Mouse (Mus musculus) neutrophil, adult 5-6 weeks (primary cell): ENCODE data around the gene Zkscan4. TPM values are rescaled to one million over a fixed set of nuclear protein-coding genes. Genes with fewer than 3 reads are reported as not detected.

Source experiments
- ATAC-seq: fragments of 151-379, 151-347 bp; 2 replicates; pipeline ENCODE4 v1.8.0; 2017; ENCODE audit warnings: mild to moderate bottlenecking, moderate TSS enrichment; ENCODE audit not compliant: insufficient number of reproducible peaks, poor library complexity, low FRiP score, severe bottlenecking; ENCODE audit errors: extremely low read depth
- total RNA-seq: library from RNA; stranded (forward); fragments of 200-1000 nt; gene quantifications from 2 replicates; pipeline ENCODE4 v1.2.3, GENCODE M21; 2017

The Zkscan4 gene
- total RNA-seq, 1 experiment from 2014 or later = not detected

- ATAC-seq = peak; percentile 41; the same call in 1 of the 2 replicates
Observed at GRCm38 (mm10) chr13:21501182-21501581, 22.5 kb downstream of the Zkscan4 start, which contains the start of gene Gm11273. TSS of gene Gm11273 (minus strand) at chr13:21501418.

- ATAC-seq = no peak
Observed at GRCm38 (mm10) chr13:21502296-21502695, 23.6 kb downstream of the Zkscan4 start.

GRCm38 (mm10) chr13:21506221-21506649 is 27.5 kb downstream of the Zkscan4 start:
- ATAC-seq = peak; percentile 82

GRCm38 (mm10) chr13:21530136-21530535 is 51.4 kb downstream of the Zkscan4 start:
- no peak for ATAC-seq

- ATAC-seq = peak; percentile 97
Observed at GRCm38 (mm10) chr13:21530781-21531201, 52.1 kb downstream of the Zkscan4 start, which contains the start of gene Zkscan8. TSS of gene Zkscan8 (minus strand) at chr13:21531120.

Other genes with a start within 250 kb of the Zkscan4 start
- gene Gpx5, start 186.2 kb upstream of the Zkscan4 start, total RNA-seq = not detected in 2 replicates
- gene Gpx6, start 166.8 kb upstream of the Zkscan4 start, total RNA-seq = not detected in 2 replicates
- gene Olfr1367, start 132.0 kb upstream of the Zkscan4 start, total RNA-seq = not detected in 2 replicates
- 2.3 and 2.7 TPM in 2 replicates for gene Zscan12, start 116.1 kb upstream of the Zkscan4 start, total RNA-seq
- gene Zkscan3, start 76.2 kb upstream of the Zkscan4 start, total RNA-seq = 44.9 and 53.7 TPM in 2 replicates
- gene Pgbd1, start 37.8 kb upstream of the Zkscan4 start, total RNA-seq = 0.23 and 0.37 TPM in 2 replicates
- 32.8 and 34.2 TPM in 2 replicates for gene Zscan26, start 25.2 kb upstream of the Zkscan4 start, total RNA-seq
- gene Nkapl, start 10.4 kb upstream of the Zkscan4 start, total RNA-seq = 0.49 TPM in 1 of 2 replicates, not detected in the other
- gene Gm10065, start 534 bp downstream of the Zkscan4 start, total RNA-seq = not detected in 2 replicates
- gene AK157302, start 16.3 kb downstream of the Zkscan4 start, total RNA-seq = 1.1 and 1.7 TPM in 2 replicates
- not detected in 2 replicates for gene Gm11273, start 22.5 kb downstream of the Zkscan4 start, total RNA-seq
- 6.9 TPM in 2 replicates for gene Zkscan8, start 52.2 kb downstream of the Zkscan4 start, total RNA-seq
- not detected in 2 replicates for gene Olfr1366, start 63.9 kb downstream of the Zkscan4 start, total RNA-seq
- gene Olfr1535, start 81.0 kb downstream of the Zkscan4 start, total RNA-seq = not detected in 2 replicates
- not detected in 2 replicates for gene Olfr1364, start 102.9 kb downstream of the Zkscan4 start, total RNA-seq
- not detected in 2 replicates for gene Olfr1362, start 135.1 kb downstream of the Zkscan4 start, total RNA-seq
- gene Olfr11, start 163.6 kb downstream of the Zkscan4 start, total RNA-seq = not detected in 2 replicates
- gene Olfr1361, start 184.5 kb downstream of the Zkscan4 start, total RNA-seq = not detected in 2 replicates
- not detected in 2 replicates for gene Olfr1360, start 198.5 kb downstream of the Zkscan4 start, total RNA-seq
- gene Olfr1359, start 219.2 kb downstream of the Zkscan4 start, total RNA-seq = not detected in 2 replicates
- 14.4 and 16.0 TPM in 2 replicates for gene Hist1h2bl, start 237.2 kb downstream of the Zkscan4 start, total RNA-seq
- 351 and 359 TPM in 2 replicates for gene Hist1h2ai, start 237.5 kb downstream of the Zkscan4 start, total RNA-seq
- 15.6 and 19.4 TPM in 2 replicates for gene Hist1h3h, start 238.8 kb downstream of the Zkscan4 start, total RNA-seq
- gene Hist1h2bm, start 243.1 kb downstream of the Zkscan4 start, total RNA-seq = 6.6 and 8.0 TPM in 2 replicates